Mouse (Mus musculus) hindbrain, postnatal 0 days (tissue): ENCODE data around the gene Cysrt1. TPM values are rescaled to one million over a fixed set of nuclear protein-coding genes. Genes with fewer than 3 reads are reported as not detected.

ENCODE experiments used
- ATAC-seq: fragments of 200-750 bp; cut with Nextera tagmentation; 2 replicates; pipeline ENCODE4 v1.8.0; 2017; ENCODE audit warnings: mild to moderate bottlenecking, moderate TSS enrichment, moderate library complexity
- DNase-seq: peaks from one replicate; pipeline ENCODE4 v3.0.0-alpha.2; 2015; ENCODE audit warnings: low spot score
- H3K27ac ChIP-seq: fragments of 300-500 bp; sonication (generic); 2 replicates; pipeline ENCODE4 v1.5.1; 2014; ENCODE audit warnings: mild to moderate bottlenecking
- H3K27me3 ChIP-seq: fragments of 300-500 bp; sonication (generic); 2 replicates; pipeline ENCODE4 v1.6.1; 2014; ENCODE audit warnings: low read length, mixed read lengths; ENCODE audit not compliant: insufficient read depth
- H3K36me3 ChIP-seq: fragments of 300-500 bp; sonication (generic); 2 replicates; pipeline ENCODE4 v1.6.1; 2014; ENCODE audit warnings: low read length, mixed read lengths; ENCODE audit not compliant: insufficient read depth
- H3K4me1 ChIP-seq: fragments of 300-500 bp; sonication (generic); 2 replicates; pipeline ENCODE4 v1.6.1; 2014; ENCODE audit warnings: antibody characterized with exemption, low read length, mixed read lengths; ENCODE audit not compliant: insufficient read depth
- H3K4me2 ChIP-seq: fragments of 300-500 bp; sonication (generic); 2 replicates; pipeline ENCODE4 v1.6.1; 2014; ENCODE audit warnings: low read depth, mild to moderate bottlenecking, low read length, moderate library complexity, mixed read lengths
- H3K4me3 ChIP-seq: fragments of 300-500 bp; sonication (generic); 2 replicates; pipeline ENCODE4 v1.5.1; 2014; ENCODE audit warnings: low read length
- H3K9ac ChIP-seq: fragments of 300-500 bp; sonication (generic); replicated peaks from 2 replicates; pipeline ENCODE4 v1.6.1; 2014; ENCODE audit warnings: mild to moderate bottlenecking, low read length, moderate library complexity, mixed read lengths
- H3K9me3 ChIP-seq: fragments of 300-500 bp; sonication (generic); 2 replicates; pipeline ENCODE4 v1.6.1; 2016; ENCODE audit warnings: low read length, mixed read lengths
- CTCF ChIP-seq: IDR thresholded peaks from 2 replicates; pipeline ENCODE4 v1.5.1; 2016; ENCODE audit warnings: antibody characterized with exemption, control low read depth, low read depth
- WGBS: fragments of 180-500 bp; shearing (Covaris S2); extraction: QIAGEN DNeasy Blood & Tissue Kit; methylation state at CpG from one replicate; pipeline ENCODE4 v1.1.7; 2014; 5-methylcytosine and 5-hydroxymethylcytosine counted together
- polyA plus RNA-seq: library from polyadenylated mRNA; unstranded; fragments of >200 nt; fragmentation: Nextera tagmentation; extraction: Ambion mirVana; gene quantifications from 2 replicates; pipeline ENCODE4 v1.2.1, GENCODE M21; 2015
- total RNA-seq: library from RNA; depleted of rRNA; stranded (reverse); fragments of >200 nt; gene quantifications from 2 replicates; pipeline ENCODE4 v1.2.3, GENCODE M21; 2014

Gene Cysrt1
- total and polyA plus RNA-seq, 2 experiments from 2014 or later = 0.24 TPM; not detected in 1

DNA sequence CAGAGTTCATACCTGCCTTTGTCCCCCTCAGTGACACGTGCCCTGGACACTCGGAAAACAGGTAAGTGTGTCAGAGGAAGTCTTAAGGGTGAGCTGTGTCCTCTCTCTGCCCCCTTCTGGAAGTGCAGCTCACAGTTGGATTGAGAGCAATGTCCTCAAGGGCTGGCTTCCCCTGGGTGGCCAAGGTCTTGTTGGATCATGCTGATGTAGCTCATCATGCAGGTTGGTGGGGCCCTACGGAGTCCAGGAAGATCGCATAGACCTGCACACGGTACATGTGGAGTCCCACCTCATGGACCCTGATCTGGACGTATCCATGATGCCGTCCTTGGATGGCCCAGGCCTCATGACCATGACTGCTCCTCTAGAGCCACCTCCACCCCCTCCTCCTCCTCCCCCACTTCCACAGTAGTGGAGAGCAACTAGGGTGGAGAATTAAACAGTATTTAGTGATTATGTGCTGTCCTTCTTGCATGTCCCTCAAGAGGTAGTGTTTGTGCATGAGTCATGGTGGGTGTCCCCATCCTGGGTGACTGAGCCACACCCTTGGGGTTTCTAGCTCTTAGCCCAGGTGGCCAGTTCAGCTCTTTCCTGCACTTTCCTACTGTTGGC is 46.6 kb upstream of the Cysrt1 start:
- H3K36me3 ChIP-seq = peaks cover 16% of the 10 kb centered on the region; the same call in 1 of the 2 replicates
- H3K27ac ChIP-seq = no peak overlapping the region
- no peak overlapping the region for H3K4me2 ChIP-seq
- ATAC-seq = no peak
- 77% methylated on average over 7 of the region's 7 CpGs for WGBS
- no peak overlapping the region for H3K4me3 ChIP-seq
- TF ChIP-seq CTCF = no peak
- H3K9ac ChIP-seq = no peak overlapping the region
- H3K9me3 ChIP-seq = no peaks in the 10 kb centered on the region
- H3K4me1 ChIP-seq = peaks cover 36% of the 10 kb centered on the region; the same call in 1 of the 2 replicates
- no peak for DNase-seq
- peaks cover 17% of the 10 kb centered on the region; the same call in 1 of the 2 replicates for H3K27me3 ChIP-seq

DNA sequence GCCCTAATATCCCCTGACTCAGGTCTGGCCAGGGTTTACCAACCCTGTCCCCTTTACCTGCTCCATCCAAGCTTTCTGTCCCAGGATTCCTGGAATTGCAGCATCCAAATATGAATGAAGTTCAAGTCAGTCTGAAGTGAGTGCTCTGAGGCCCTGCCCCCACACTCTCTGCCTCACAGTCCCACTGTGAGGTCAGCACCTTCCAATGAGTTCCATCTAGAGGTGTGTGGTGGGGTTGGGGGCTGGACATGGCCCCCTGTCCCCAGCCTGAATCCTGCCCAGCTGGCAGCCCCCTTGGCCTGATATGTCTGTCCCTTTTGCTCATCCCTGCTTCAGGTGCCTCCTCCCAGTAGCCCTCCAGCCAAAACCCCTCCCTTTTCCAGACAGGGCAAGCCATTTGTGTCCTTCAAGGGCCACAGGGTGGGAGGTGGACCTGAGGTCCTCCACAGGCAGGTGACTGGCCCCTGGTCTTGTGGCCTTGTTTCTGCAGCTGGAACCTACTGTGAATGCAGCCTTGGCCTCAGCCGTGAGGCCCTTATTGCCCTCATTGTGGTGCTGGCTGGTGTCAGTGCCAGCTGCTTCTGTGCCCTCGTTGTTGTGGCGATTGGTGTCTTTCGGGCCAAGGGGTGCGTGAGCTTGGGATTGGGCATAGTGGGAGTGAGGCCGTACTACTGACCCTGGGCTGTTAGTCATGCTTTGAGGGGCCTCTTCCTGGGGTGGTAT is 45.8 kb upstream of the Cysrt1 start, which contains the start of gene Tmem210:
Gene Tmem210, plus strand, starts transcription at position 219 of the 723 bp plus-strand sequence.
- ATAC-seq (no peak), DNase-seq (no peak)
- Histone ChIP-seq H3K4me3 (no peak within 1 kb of the TSS), H3K27ac (no peak within 1 kb of the TSS), H3K4me2 (no peak within 1 kb of the TSS), H3K9ac (no peak within 1 kb of the TSS), H3K36me3 (peaks cover 18% of the 10 kb centered on the region), H3K27me3 (peaks cover 16% of the 10 kb centered on the region; the same call in 1 of the 2 replicates), H3K9me3 (no peaks in the 10 kb centered on the region), H3K4me1 (peaks cover 36% of the 10 kb centered on the region; the same call in 1 of the 2 replicates)
- TF ChIP-seq CTCF = no peak
- WGBS = 64% methylated on average over 6 of the region's 6 CpGs

DNA sequence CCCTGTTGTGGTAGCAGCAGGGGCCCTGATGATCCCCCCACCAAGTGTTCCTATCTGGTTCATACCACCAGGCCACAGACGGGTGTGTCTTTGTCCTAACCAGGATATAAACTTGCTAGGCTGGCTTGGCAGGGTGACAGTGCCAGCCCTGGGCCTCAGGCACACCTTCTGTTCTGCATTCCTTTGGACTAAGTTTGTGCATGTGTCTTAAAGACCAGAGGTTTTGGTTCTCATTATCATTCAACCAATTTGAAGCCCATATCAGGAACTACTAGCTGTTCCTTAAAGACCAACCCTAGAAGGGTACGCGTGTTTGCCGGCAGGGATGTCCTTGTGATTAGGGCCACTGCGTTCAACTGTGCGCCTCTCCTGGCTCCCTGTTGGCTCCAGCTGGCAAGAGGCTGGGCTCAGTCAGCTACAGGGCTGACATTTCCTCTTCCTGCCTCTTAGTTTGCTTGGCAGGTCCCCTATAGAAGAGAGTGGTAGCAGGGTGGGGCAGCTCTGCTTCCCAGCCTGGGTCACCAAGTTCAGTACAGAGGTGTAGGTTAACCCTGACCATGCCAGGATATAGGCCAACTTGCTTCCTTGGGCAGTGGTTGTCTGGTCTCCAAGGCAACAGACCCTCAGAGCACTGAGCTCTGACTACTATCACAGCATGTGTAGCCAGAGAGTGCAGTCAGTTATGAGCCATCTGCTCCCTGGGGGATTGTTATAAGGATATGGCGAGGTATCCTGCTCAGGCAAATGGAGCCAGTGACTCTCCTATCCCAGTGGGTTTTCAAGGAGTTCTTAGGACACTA is 44.8 kb upstream of the Cysrt1 start:
- Histone ChIP-seq H3K4me2 (no peak overlapping the region), H3K27ac (no peak overlapping the region), H3K27me3 (0 out of 2 replicates have a peak, but pooled peaks cover 6% of the 10 kb centered on the region), H3K4me3 (no peak overlapping the region), H3K4me1 (peaks cover 32% of the 10 kb centered on the region; the same call in 1 of the 2 replicates), H3K36me3 (peaks cover 28% of the 10 kb centered on the region), H3K9me3 (no peaks in the 10 kb centered on the region), H3K9ac (no peak overlapping the region)
- DNase-seq (no peak), ATAC-seq (no peak; the same call in 1 of the 2 replicates)
- no peak for TF ChIP-seq CTCF
- 42% methylated on average over 7 of the region's 7 CpGs for whole genome bisulfite sequencing

DNA sequence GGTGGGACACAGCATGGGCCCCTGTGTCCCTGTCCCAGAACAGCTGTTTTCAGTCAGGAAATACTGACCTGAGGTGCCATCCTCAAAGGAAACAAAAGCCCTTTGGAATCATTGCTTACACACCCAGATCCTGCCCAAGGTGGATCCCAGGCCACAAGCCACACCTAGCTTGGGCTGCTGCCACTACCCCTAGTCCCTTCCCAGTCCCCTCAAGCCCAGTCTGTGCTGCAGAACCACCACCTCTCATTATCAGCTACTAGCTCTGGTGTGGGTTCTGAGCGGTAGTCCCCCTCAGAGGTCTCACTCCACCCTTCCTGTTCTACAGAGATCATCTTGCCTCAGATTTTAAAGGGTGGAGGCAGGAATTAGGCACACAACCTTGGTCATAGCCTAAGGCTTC is 44.1 kb upstream of the Cysrt1 start:
- Histone ChIP-seq H3K27me3 (no peaks in the 10 kb centered on the region), H3K4me3 (no peak overlapping the region), H3K4me2 (no peak overlapping the region), H3K4me1 (peaks cover 32% of the 10 kb centered on the region; the same call in 1 of the 2 replicates), H3K9me3 (no peaks in the 10 kb centered on the region), H3K27ac (no peak overlapping the region; the same call in 1 of the 2 replicates), H3K9ac (no peak overlapping the region), H3K36me3 (peaks cover 32% of the 10 kb centered on the region)
- ATAC-seq = no peak
- WGBS = 72% methylated on average over 1 of the region's 1 CpGs
- TF ChIP-seq CTCF = no peak
- DNase-seq = no peak

DNA sequence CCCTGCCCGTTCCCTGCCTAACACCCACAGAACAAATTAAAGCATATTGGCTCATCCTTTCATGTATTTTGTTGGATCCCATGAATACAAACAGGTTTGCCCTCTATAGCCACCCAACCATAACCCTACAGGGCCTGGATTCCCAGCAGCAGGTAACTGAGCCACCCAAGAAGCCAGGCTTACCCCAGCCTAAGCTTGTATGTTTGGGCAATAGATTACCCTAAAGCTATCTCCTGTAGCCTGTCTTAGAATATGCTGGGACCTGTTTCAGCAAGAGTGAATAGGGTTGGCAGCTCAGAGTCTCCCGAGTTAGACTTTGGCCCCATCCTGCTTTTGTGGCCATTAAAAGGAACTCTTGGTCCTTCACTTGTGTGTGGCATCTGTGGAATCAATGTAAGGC is 43.3 kb upstream of the Cysrt1 start:
- H3K9me3 ChIP-seq = no peaks in the 10 kb centered on the region
- H3K27ac ChIP-seq = no peak overlapping the region; the same call in 1 of the 2 replicates
- H3K9ac ChIP-seq = no peak overlapping the region
- TF ChIP-seq CTCF = no peak
- 88% methylated on average over 2 of the region's 2 CpGs for WGBS
- ATAC-seq = no peak
- H3K4me3 ChIP-seq = no peak overlapping the region
- H3K4me2 ChIP-seq = no peak overlapping the region
- no peak for DNase-seq
- peaks cover 39% of the 10 kb centered on the region for H3K36me3 ChIP-seq
- peaks cover 26% of the 10 kb centered on the region; the same call in 1 of the 2 replicates for H3K4me1 ChIP-seq
- no peaks in the 10 kb centered on the region for H3K27me3 ChIP-seq
